Mouse (Mus musculus) embryonic fibroblast, embryonic 13.5 days (primary cell): ENCODE data around the gene Arf6. TPM values are rescaled to one million over a fixed set of nuclear protein-coding genes. Genes with fewer than 3 reads are reported as not detected.
"Not testable (repeated sequence)": the region's sequence is repeated elsewhere in the genome, so short reads cannot be mapped to it uniquely, and the experiment has no call there.

ENCODE experiments used
- H3K27ac ChIP-seq: 2 replicates; pipeline ENCODE4 v1.5.1; 2012; ENCODE audit warnings: low read length, control low read depth, inconsistent platforms; ENCODE audit not compliant: insufficient read depth
- H3K4me1 ChIP-seq: 2 replicates; pipeline ENCODE4 v1.6.1; 2011; ENCODE audit warnings: low read length; ENCODE audit not compliant: control insufficient read depth, insufficient read depth
- H3K4me3 ChIP-seq: 2 replicates; pipeline ENCODE4 v1.5.1; 2011; ENCODE audit warnings: mild to moderate bottlenecking, control low read depth, low read length; ENCODE audit not compliant: insufficient read depth
- CTCF ChIP-seq: IDR thresholded peaks from 2 replicates; pipeline ENCODE4 v1.5.1; 2011; ENCODE audit warnings: mild to moderate bottlenecking, control low read depth, low read length, moderate library complexity, borderline replicate concordance; ENCODE audit not compliant: insufficient read depth
- POLR2A ChIP-seq: IDR thresholded peaks from 2 replicates; pipeline ENCODE4 v1.6.1; 2011; ENCODE audit warnings: low read depth, mild to moderate bottlenecking, control low read depth, low read length, moderate library complexity
- polyA plus RNA-seq: library from polyadenylated mRNA; stranded (reverse); fragments of >200 nt; gene quantifications from 2 replicates; pipeline ENCODE4 v1.2.4, GENCODE M21; 2011; ENCODE audit warnings: low read depth; ENCODE audit not compliant: missing spikeins, insufficient read length

Gene Arf6
- polyA plus RNA-seq, 1 experiment = 119 TPM

GRCm38 (mm10) chr12:69360997-69361899, 10.7 kb upstream of the Arf6 start:
- peak; percentile 97 for TF ChIP-seq POLR2A
- H3K4me1 ChIP-seq = not testable (repeated sequence)
- peak overlapping the region; percentile 97 for H3K27ac ChIP-seq
- H3K4me3 ChIP-seq = peak overlapping the region; percentile 74

- TF ChIP-seq POLR2A = no peak
- TF ChIP-seq CTCF = no peak
- Histone ChIP-seq H3K4me3 (peak overlapping the region; percentile 74), H3K27ac (peak overlapping the region; percentile 97), H3K4me1 (no peaks in the 10 kb centered on the region)
Measured at GRCm38 (mm10) chr12:69361919-69362318, 10.0 kb upstream of the Arf6 start.

GRCm38 (mm10) chr12:69362388-69362787, 9.6 kb upstream of the Arf6 start:
- Histone ChIP-seq H3K27ac (peak overlapping the region; percentile 97), H3K4me1 (no peaks in the 10 kb centered on the region), H3K4me3 (no peak overlapping the region)
- TF ChIP-seq CTCF (no peak), POLR2A (peak; percentile 35; the same call in 1 of the 2 replicates)

GRCm38 (mm10) chr12:69363110-69363509, 8.8 kb upstream of the Arf6 start:
- H3K4me3 ChIP-seq, H3K4me1 ChIP-seq: not testable (repeated sequence)

GRCm38 (mm10) chr12:69363899-69364762, 7.8 kb upstream of the Arf6 start:
- peak overlapping the region; percentile 56; the same call in 1 of the 2 replicates for H3K27ac ChIP-seq
- peak overlapping the region; percentile 57 for H3K4me3 ChIP-seq
- no peaks in the 10 kb centered on the region for H3K4me1 ChIP-seq
- TF ChIP-seq POLR2A (peak; percentile 96), CTCF (no peak)

More at GRCm38 (mm10) chr12:69363110-69363509, 8.8 kb upstream of the Arf6 start:
- not testable (repeated sequence) for H3K27ac ChIP-seq

GRCm38 (mm10) chr12:69365757-69366156, 6.2 kb upstream of the Arf6 start:
- 0 out of 2 replicates have a peak, but pooled peaks cover 2% of the 10 kb centered on the region for H3K4me1 ChIP-seq
- H3K4me3 ChIP-seq = no peak overlapping the region
- H3K27ac ChIP-seq = no peak overlapping the region
- TF ChIP-seq CTCF (no peak), POLR2A (no peak)

GRCm38 (mm10) chr12:69366424-69366823, 5.5 kb upstream of the Arf6 start:
- Histone ChIP-seq H3K4me1 (0 out of 2 replicates have a peak, but pooled peaks cover 2% of the 10 kb centered on the region), H3K27ac (no peak overlapping the region), H3K4me3 (no peak overlapping the region)
- TF ChIP-seq CTCF (no peak), POLR2A (no peak)

GRCm38 (mm10) chr12:69367557-69367956, 4.4 kb upstream of the Arf6 start:
- no peak overlapping the region for H3K4me3 ChIP-seq
- 0 out of 2 replicates have a peak, but pooled peaks cover 2% of the 10 kb centered on the region for H3K4me1 ChIP-seq
- TF ChIP-seq POLR2A (no peak), CTCF (no peak)
- no peak overlapping the region for H3K27ac ChIP-seq

- peak overlapping the region; percentile 98 for H3K27ac ChIP-seq
- H3K4me3 ChIP-seq = peak overlapping the region; percentile 60
- TF ChIP-seq CTCF (no peak), POLR2A (no peak)
- H3K4me1 ChIP-seq = peaks cover 2% of the 10 kb centered on the region; the same call in 1 of the 2 replicates
Measured at GRCm38 (mm10) chr12:69370936-69371335, 1.0 kb upstream of the Arf6 start.

GRCm38 (mm10) chr12:69371421-69371853, 513 bp upstream of the Arf6 start:
- peak overlapping the region; percentile 98 for H3K27ac ChIP-seq
- peak overlapping the region; percentile 60 for H3K4me3 ChIP-seq
- peaks cover 5% of the 10 kb centered on the region; the same call in 1 of the 2 replicates for H3K4me1 ChIP-seq
- TF ChIP-seq POLR2A = peak; percentile 22; the same call in 1 of the 2 replicates
- peak; percentile 30; the same call in 1 of the 2 replicates for TF ChIP-seq CTCF
